Mouse (Mus musculus) retina, embryonic 14.5 days (tissue): ENCODE measurements around the gene Rbfox3.
"Not testable (repeated sequence)": the region's sequence is repeated elsewhere in the genome, so short reads cannot be mapped to it uniquely, and the experiment has no call there.

Experiments used
- DNase-seq: peaks from one replicate; pipeline ENCODE4 v3.0.0-alpha.2; 2015; ENCODE audit warnings: low spot score

The Rbfox3 gene

GRCm38 (mm10) chr11:118825280-118826094, 85.9 kb downstream of the Rbfox3 start:
- DNase-seq = no peak

- no peak for DNase-seq
These were observed 90.0 kb downstream of the Rbfox3 start for GRCm38 (mm10) chr11:118821353-118821752.

DNA sequence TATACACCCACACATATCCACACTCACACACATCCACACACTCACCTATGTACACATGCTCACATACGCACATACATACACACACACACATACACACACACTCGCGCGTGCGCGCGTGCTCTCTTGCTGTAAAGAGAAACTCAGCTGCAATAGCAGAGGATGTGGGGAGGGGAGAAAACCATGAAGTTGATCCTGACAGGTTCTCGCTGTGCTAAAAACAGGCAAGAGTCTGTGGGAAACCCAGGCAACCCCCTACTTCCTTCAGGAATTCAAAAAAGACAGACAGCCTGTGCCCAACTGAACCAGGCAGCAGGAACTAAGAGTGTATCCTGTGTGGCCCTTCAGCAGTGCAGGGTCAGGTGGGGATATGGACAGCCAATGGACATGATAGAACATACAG, 92.9 kb downstream of the Rbfox3 start:
- no peak for DNase-seq

GRCm38 (mm10) chr11:118815118-118815517, 96.3 kb downstream of the Rbfox3 start:
- no peak for DNase-seq

- no peak for DNase-seq
These were observed 97.5 kb downstream of the Rbfox3 start for GRCm38 (mm10) chr11:118813942-118814341.

- no peak for DNase-seq
These were observed 100.0 kb downstream of the Rbfox3 start for GRCm38 (mm10) chr11:118811404-118811803.

DNA sequence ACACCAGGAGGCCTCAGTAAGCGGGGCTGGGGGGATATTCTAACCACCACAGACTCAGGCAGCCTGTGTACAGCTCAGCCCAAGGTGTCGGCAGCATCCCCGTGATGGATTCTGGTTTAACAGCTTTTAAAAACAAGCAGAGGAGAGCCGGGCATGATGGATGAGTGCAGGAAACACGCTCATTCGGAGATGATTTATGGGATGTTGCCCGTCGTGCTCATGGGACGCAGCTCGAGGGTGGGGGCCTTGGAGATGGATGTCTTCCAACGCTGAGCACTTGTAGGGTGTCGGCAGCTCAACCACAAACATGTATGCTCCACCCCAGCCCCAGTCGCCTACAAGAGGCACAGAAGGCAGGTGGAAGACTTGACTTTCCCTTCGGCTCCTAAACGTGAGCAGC, 103.9 kb downstream of the Rbfox3 start:
- DNase-seq = no peak

DNA sequence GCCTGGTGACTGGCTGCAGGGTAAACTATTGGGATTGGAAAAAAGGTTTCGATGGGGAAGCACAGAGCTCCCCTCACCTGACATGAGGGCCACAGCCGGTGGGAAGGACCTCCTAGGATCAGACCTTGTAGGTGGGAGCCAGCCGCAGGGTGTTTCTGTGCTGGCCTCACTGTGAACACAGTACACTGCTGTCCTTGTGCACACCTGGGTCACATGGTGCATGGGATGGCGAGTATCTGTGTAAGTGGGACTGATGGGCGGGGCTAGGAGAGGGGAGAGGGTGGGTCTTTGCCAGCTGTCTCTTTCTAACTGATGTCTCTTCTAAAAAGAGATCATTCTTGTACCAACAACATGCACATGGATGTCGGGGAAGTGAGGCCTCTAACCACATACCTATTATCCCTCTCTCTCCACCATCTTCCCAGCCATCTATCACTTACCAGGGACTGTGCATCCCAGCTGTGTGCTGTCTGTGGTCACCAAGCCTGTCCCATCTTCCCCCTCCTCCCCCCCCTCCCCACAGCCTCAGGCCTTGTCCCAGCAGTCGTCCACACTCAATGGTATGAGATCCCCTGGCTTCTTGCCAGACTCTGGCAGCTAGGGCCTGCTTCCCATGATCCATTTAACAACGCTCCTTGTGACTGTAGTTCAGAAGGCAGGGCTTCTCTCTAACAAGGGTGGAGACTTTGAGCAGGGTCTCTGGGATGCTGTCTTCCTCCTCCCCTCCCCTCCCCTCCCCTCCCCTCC, 116.4 kb downstream of the Rbfox3 start:
- peak; percentile 79 for DNase-seq

DNA sequence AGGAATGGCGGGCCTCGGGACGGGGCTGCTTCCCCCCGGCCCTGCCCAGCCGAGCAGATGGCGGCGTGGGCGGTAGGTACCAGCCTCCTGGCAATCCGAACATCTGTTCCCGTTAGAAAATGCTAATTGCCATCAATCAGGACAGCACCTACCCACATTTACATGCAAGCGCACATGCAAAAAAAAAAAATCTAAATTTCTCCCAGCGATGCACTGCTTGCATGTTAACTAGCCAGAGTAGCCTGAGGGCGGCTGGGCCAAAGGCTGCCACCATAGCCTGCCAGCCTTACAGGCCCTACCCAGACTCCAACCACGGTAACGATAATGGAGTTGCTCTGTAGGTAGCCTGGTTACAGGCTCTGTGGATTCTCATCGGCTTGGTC, 117.8 kb downstream of the Rbfox3 start:
- DNase-seq = no peak

DNA sequence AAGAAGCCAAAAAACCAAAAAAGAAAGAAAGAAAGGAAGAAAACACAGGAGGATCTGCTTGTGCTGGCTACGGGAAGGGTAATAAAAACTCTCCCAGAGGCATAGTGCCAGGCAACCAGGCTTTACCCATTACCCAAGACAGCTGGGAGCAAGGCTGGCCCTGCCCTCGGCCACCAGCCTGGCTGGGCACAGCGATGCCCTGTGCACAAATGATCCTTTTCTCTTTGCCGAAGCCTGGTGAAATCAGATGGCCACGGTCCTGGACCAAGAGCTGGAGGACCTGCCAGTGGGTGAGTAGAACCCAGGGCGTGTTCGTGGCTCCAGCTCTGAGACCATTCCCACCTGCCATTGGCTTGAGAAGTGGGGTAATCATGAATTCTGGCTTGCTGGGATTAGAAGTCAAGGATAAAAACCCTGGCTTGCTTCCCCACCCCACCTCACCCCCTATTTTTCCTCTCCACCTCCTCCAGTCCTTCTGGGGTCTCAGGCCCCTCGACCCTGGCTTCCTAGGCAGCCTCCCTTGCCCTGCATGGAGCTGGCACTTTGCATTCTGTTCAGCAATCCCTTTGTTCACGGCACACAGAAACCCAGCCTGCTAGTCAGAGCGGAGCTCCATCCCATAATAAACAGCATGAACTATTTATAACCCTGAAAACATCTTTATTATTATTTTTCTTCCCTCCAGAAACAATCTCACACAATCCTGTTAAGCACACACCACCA, 118.3 kb downstream of the Rbfox3 start:
- DNase-seq = no peak

GRCm38 (mm10) chr11:118792163-118792915, 119.1 kb downstream of the Rbfox3 start:
- DNase-seq = no peak

DNA sequence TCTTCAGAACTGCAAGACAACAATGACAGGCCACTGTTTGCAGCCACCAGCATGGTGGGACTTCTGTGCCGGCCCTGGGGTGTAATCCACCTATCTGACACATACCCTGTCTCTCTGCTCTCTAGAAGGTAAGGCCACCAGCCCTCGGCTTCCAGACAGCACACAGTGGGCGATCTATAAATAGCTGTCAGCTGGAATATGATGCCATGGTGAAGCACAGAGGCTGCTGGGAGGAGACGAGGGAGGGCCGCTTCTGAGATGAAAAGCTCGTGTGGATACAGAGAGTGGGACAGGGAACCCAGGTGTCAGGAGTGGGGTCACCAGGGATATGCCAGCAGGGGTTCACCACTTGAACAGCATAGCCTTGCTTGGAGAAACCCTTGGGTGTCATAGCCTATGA, 120.0 kb downstream of the Rbfox3 start:
- DNase-seq = no peak

DNA sequence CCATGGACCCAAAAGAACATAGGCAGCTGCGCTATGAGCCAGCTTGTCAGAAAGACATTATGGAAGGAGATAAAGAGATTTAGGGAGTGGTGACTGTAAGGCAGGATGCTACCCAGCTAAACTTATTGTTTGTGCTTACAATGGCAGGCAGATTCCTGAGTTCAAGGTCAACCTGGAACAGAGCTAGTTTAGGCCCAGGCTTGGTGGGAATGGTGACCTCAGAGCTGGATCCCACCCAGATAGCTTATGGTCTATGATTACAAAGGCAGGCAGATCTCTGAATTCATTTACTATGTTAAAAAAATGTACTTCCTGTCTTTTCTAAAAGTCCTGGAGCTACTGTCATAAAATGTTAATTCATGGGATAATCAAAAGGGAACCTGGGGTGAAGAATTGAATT, 123.3 kb downstream of the Rbfox3 start:
- DNase-seq = no peak

DNA sequence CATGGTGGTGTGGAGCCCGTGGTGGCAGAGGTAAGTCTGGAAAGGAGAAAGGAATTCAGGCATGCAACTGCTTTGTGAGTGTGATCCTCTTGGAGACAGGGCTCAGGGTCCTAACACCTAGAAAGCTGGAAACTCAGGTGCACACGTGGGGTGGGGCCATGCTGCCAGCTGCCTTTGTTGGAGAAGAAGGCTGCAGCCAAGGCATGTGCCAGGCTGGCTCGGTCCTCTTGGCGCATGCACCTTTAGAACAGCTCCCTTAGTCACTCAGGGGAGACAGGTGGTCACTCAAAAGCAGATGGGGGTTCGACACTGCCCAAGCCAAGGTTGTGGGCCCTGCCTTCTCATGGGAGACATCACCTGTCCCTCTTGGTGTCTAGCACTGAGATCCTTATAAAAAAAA, 128.7 kb downstream of the Rbfox3 start:
- no peak for DNase-seq

DNA sequence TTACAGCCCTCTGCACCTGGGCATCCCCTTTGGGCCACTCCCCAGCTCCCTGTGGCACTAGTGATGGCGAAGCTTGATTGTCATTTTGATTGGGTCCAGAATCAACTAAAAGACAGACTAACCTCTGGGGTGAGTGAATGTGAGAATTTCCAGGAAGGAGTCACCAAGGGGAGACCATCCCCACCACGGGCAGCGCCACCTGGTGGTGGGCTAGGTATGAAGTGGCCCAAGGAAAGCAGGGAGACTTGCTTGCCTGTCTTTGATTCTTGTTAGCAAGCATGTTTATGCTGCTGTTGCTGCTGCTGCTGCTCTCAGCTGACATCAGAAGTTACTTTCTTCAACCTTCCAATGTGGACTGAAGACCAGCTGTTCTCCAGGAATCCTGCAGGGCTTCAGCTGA, 135.6 kb downstream of the Rbfox3 start:
- DNase-seq = peak; percentile 74

GRCm38 (mm10) chr11:118774777-118775176, 136.6 kb downstream of the Rbfox3 start:
- not testable (repeated sequence) for DNase-seq

DNA sequence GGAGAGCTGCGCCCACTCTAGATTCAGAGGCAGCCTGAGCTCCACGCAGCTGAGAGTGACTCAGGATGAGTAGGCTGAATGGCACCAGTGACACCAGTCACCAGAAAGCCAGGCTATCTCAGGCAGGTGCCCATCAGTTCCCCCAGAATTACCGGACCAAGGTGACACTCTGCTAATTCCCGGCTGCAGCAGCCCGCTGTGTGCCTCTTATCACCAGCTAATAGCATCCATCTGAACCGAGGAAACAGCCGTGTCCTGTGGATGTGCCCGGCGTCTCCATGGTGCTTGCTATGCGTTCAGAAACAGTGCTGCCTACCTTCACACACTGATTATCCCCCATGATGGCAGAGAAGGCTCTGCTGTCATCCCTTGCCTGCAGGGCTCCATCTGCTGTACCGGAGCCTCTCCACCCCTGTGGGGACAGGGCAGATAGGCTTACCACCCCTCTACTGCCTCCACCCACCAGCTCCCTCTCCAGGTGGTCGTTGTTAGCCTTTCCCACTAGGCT, 138.3 kb downstream of the Rbfox3 start:
- no peak for DNase-seq

DNA sequence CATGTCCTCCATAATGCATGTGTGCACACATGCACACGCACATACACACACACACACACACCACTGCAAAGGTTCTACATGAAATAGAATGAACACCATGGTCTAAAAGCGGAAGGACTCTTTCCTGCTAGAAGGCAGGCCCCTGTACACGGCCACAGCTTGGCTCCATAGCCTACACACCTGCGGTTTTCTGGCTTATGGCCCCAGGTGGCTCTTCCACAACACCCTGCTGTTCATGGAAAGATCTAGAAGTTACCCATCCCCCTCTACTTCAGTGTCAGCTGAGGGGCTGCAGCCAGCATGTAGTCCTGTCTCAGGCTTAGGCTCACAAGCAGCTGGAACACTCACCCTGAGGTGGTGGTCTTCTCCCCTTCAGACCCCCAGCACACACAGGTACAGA, 140.0 kb downstream of the Rbfox3 start:
- DNase-seq = no peak

GRCm38 (mm10) chr11:118770789-118771188, 140.6 kb downstream of the Rbfox3 start:
- DNase-seq = no peak

DNA sequence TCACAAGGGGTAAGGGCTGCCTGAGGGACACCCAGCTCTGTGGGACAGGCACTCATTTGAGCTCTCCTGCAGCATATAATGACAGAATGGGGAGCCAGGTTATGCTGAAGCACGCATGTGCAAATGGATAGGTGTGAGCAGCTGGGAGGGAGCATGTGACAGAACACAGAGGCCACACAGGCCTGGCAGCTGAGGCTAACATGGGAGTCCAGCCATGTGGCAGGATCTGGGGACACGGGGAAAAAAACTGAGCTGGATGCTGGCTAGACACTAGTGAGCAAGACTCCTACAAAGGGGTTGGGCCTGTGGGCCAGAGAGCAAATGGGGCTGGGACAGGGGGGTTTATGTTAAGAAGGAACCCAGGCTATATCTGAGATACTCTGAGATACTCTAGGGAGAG, 141.9 kb downstream of the Rbfox3 start:
- DNase-seq = no peak

DNA sequence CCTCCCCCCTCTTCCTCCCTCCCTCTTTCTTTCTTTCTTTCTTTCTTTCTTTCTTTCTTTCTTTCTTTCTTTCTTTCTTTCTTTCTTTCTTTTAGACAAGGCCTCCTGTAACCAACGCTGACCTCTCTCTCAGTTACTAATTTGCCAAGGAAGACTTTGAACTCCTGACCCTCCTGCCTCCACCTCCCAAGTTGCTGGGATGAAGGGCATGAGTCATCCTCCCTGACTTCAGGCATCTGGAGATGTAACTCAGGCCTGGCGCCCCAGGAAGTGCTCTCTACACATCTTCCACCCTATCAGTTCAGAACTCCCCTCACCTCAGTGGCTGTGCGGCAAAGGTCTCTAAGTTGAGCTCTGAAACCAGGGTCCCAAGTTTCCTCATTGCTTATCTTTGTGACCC, 143.0 kb downstream of the Rbfox3 start:
- no peak for DNase-seq

DNA sequence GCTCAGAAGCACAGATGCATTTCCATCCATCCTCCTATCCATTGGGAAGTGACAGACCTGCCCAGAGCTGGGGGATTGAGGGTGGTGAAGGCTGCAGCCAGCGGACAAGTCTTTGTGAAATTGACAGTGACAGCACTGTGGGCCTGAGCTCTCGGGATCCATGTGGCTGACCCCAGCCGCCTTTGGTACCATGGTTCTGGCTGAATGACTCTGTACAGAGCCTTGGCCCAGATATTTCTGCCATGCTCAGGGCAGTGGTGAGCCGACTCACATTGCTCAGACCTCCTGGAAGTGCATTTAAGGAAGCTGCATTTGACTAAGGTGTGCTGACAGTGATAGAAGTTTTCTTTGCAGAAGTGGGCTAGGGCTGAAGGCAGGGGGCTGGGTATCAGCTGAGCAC, 144.0 kb downstream of the Rbfox3 start:
- no peak for DNase-seq
